Mouse (Mus musculus): ENCODE data around the gene Serp1.
"Not testable (repeated sequence)": the region's sequence is repeated elsewhere in the genome, so short reads cannot be mapped to it uniquely, and the experiment has no call there.

Serp1 gene

DNA sequence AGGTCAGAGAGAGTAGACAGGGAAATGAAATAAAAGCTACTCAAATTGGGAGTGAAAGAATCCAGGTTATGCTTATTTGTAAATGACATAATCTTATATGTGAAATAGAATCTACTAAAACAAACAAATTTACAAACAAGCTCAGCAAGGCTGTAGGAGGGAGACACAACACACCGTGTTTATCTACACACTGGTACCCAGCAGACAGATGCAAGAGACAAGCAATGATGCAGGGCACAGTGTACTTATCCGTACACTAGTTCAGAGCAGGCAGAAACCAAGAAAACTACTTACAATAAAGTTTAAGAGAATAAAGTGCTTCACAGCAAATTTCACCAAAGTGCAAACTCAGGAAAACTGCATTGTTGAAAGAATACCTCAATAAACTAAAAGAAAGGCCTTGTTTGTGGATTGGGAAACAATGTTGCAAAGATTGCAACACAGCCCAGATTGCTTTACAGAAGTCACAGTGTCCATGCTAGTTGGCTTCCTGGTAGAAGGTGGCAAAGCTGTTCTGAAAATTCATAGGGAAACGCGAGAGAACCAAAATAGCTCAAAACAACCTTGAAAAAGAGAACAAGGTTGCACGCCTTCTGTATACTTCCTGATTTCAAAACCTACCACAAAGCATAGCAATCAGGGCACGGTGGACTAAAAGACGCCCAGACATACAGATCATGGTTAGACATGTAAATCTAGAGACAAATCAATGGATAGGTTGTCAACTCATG, 17.5 kb downstream of the Serp1 start:
- no peak for DNase-seq (ENCODE audit: low spot score)

DNA sequence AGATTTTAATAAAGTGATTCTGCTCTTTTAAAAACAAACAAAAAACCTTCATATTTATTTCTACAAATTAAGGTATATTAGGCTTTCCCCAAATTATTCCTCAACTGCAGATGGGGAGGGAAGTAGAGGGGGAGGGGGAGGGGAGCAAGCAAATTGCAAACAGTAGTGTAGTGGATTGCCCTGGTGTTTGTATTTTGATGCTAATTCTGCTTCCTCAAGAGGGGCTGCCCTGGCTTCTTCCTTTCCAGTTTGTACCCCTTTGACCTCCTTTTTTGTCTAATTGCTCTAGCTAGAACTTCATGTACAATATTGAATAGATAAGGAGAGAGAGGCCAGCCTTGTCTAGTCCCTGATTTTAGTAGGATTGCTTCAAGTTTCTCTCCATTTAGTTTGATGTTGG, 21.0 kb downstream of the Serp1 start:
- DNase-seq (ENCODE audit: low spot score), result no peak

DNA sequence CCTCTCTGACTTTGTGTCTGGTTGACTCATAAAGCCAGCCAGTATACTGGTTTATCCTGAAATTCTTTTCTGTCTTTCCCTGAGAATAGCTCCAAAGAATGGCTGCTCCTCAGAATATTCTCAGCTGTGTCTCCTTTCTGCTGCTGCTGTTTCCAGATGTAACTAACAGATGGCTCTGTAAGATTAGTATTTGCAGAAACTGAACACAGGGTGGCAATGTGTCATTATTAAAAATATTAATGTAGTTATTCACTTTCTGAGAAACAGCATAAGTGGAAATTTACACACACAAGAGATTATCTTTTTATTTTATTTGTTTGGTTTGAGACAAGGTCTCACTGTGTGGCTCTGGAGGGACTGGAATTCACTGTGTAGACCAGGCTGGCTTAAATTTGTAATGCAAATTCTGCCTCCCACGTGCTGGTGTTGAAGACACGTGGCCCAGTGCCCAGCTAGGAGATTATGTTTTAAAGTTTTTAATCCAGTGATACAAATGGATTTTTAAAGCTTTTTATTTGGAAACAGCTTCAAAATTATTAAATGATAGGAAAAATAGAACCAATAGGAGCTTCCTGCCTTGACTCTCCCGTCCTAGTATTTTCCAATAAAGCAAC, 21.9 kb downstream of the Serp1 start:
- no peak for DNase-seq (ENCODE audit: low spot score)

DNA sequence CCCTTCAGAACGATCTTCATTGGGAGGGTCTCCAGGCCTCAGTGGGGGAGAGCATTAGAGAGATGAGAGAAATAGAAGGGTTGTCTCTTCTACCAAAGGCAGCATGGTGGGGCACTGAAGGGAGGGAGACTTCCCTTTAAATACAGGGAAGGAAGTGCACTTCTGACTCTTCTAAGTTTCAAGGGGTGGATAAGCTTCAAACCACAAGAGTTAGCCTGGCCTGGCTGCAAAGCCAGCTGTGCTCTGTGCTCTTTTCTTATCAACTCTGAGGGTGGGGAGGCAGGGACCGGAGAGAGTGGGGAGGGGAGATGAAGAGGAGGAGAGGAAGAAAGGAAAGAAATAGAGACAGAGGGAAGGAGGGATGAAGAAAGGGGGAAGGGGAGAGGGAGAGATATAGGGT, 23.7 kb downstream of the Serp1 start:
- no peak for DNase-seq (ENCODE audit: low spot score)

DNA sequence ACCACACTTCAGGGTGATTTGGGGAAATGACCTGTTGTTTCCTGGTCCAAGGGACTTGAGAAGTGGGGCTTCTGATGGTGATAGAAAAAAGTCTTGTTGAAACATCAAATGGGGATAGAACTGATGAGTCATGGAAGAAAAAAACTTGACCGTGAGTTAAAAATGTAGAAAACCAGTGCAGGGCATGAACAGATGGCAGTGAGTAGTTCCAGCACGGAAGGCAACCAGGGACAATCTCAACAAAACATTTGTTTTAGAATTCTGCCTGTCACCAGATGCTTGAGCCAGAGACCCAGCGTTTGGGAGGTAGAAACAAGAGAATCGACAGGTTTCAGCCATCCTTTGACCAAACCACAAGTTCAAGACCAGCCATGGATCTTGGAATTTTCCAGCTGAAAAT, 32.1 kb downstream of the Serp1 start:
- no peak for DNase-seq (ENCODE audit: low spot score)

DNA sequence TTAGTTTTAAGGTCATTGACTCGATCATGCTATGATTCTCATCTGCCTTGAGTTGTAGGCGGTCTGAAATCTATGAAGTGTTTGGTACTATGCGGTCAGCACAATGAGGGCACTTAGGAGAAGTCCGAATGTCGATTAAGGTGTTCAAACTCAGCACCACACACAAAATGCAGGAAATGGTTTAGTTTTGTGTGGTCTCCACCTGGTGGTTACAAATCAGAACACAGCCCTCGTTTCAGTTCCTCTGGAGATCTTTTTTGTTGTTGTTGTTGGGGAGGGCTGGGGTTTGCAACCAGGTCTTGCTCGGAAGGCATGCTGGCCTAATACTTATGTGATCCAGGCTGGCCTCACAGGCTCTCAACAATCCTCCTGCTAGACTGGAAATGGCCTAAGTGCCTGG, 34.9 kb downstream of the Serp1 start:
- DNase-seq (ENCODE audit: low spot score), result peak; percentile 31

DNA sequence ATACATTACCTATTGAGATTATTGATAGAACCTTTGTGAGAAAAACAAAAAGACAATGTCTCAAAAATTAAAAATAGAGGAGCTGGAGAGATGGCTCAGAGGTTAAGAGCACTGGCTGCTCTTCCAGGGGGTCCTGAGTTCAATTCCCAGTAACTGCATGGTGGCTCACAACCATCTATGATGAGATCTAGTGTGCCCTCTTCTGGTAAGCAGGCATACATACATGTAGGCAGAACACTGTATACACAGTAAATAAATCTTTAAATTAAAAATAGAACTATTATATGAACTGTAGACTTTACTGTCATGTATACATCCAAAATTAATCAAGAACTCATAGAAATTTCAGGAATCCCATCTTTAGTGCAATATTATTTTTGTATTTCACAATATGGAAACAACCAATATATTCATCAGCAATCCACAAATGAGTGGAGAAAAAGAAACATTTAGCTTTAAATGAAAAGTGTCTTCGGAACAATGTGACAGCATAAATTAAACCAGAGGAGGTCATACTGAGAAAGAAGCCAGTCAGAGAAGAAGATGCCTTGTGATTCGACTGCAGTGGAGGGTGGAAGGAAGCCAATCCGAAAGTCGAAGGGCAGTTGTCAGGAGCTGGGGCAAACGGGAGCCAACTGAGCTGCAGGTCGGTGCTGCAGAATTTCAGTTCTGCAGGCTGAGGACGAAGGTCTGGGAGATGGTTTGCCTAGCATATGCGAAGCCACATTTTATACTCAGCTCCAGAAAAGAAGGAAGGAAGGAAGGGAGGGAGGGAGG, 37.5 kb downstream of the Serp1 start:
- no peak for DNase-seq (ENCODE audit: low spot score)

DNA sequence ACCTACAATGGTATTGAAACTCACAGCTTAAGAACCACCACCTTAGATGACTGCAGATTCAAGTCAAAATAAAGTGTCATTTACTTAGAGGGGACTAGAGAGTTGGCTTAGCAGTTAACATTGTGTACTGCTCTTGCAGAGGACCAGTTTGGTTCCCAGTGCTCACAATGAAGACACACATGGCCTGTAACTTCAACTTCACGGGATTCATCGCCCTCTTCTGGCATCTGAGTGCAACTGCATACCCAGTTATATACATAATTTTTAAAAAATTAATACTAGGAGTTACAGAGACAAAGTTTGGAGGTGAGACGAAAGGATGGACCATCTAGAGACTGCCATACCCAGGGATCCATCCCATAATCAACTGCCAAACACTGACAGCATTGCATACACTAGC, 38.6 kb downstream of the Serp1 start:
- no peak for DNase-seq (ENCODE audit: low spot score)

DNA sequence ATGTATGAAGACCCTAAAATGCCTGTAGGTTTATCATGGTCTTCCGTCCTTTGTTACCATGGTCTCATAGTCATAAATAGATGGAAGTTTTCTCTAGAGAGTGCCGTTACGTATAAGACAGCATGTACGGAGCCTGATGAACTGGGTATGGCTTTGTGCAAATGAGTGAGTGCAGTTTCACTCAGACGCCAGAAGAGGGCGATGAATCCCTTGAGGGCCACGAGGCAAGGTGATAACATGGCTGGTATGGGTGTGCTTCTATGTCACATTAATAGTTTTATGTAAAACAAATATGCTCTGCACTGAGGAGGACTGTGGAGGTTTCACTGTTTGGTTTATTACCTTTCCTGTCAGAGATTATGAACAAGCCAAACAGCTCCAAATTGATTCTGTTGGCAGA, 39.8 kb downstream of the Serp1 start:
- DNase-seq (ENCODE audit: low spot score), result no peak

DNA sequence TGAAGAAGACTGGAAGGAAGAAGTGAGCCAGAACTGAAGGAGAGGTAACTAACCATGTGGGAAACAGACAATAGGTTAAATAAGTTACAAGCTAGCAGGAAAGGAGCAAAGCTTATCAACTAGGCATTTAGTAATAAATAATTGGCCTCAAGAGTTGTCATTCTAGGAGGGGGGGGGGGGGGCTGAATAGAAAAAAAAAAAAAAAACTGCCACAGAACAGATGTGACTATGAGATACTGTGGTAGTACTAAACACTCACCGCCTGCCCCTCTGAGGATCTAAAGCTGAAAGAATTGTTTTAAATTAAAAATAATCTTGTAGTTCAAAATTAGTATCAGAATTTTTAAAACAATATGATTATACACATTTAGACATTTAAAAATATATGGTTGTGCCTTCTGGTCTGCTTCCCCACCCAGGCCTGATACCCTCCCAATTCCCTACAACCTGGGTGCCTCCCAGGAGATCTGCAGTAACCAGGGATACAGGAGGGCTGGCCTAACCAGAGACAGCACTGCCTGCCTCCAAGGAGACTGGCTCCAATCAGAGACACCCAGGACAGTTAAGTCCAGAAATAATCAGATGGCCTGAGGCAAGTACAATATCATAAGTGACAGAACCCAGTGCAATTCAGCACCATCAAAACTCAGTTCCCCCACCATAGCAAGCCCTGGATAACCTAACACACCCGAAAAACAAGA, 46.8 kb downstream of the Serp1 start:
- no peak for DNase-seq (ENCODE audit: low spot score)

DNA sequence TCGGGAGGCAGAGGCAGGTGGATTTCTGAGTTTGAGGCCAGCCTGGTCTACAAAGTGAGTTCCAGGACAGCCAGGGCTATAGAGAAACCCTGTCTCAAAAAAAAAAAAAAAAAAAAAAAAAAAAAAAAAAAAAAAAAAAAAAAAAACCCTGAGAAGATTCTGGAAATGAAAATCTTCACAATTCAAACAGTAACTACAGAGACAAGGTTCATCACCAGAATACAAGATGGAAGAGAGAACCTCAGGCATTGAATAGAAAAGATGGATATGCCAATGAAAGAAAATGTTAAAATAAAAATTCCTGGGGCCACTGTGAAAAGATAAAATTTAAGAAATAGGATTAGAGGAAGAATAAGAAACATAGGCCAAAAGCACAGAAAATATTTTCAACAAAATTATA, 50.4 kb downstream of the Serp1 start:
- not testable (repeated sequence) for DNase-seq (ENCODE audit: low spot score)
